Comparison of ENCODE assay signal across 22 mouse cellular contexts in genomic region chr12:4066681-4067459, GRCm38 (mm10). TPM values are rescaled to one million over a fixed set of nuclear protein-coding genes. Genes with fewer than 3 reads are reported as not detected.
DNase-seq lines count a peak whose midpoint lies in the region; ATAC-seq and TF ChIP-seq lines count a peak whose summit lies in the region.
"Had no signal": no experiment of that assay in that cellular context is flagged by ENCODE, and none has a peak within 500 bp of the region (broad histone marks: within the 10 kb centered on the region; RNA-seq: fewer than 3 reads in every experiment).

No protein-coding gene starts in this region.

- WGBS in liver, embryonic 13.5 days (ENCODE audit: insufficient replicate concordance), result 58% methylated on average over 6 of the region's 6 CpGs
- WGBS in liver, postnatal 0 days (ENCODE audit: insufficient replicate concordance), result 67% methylated on average over 6 of the region's 6 CpGs

- peaks cover 25% of the 10 kb centered on the region for H3K4me1 ChIP-seq in liver, embryonic 13.5 days (replicated peaks)
- H3K4me1 ChIP-seq in liver, postnatal 0 days (ENCODE audit: insufficient read depth), result no peaks in the 10 kb centered on the region
- H3K4me1 ChIP-seq: hindbrain, embryonic 13.5 days; intestine, embryonic 15.5 days; kidney, embryonic 15.5 days; limb, embryonic 12.5 days; neural tube, embryonic 12.5 days had no signal

- H3K27me3 ChIP-seq in liver, embryonic 13.5 days, result peaks cover 3% of the 10 kb centered on the region; the same call in 1 of the 2 replicates
- H3K27me3 ChIP-seq in liver, postnatal 0 days (ENCODE audit: insufficient read depth, low read length), result no peaks in the 10 kb centered on the region
- H3K27me3 ChIP-seq: CH12.LX; hindbrain, embryonic 13.5 days; intestine, embryonic 15.5 days; kidney, embryonic 15.5 days; limb, embryonic 12.5 days; liver, embryonic 15.5 days; neural tube, embryonic 12.5 days had no signal

- DNase-seq in frontal cortex, postnatal 10 days (ENCODE audit: low spot score in 2 of 2), result no peak
- DNase-seq in liver, embryonic 13.5 days, result no peak
- no peak for DNase-seq in liver, postnatal 0 days
- peak; percentile 69 for DNase-seq in frontal cortex, postnatal 36 days (ENCODE audit: low spot score in 2 of 2)
- peak; percentile 18 for DNase-seq in right cerebral cortex, postnatal 14 days
- DNase-seq: adrenal gland, adult 8-10 months; cerebellum, adult 11 months; cerebellum, postnatal 14 days; gastrocnemius, postnatal 14 days; lung, postnatal 14 days had no signal

- ATAC-seq in frontal cortex, adult (ENCODE audit: low TSS enrichment), result peak; percentile 96
- ATAC-seq in liver, embryonic 13.5 days (ENCODE audit: low read depth), result no peak
- no peak for ATAC-seq in liver, postnatal 0 days
- ATAC-seq in monocyte, adult 5-6 weeks (replicated peaks; ENCODE audit: insufficient number of reproducible peaks, low FRiP score, low TSS enrichment, poor library complexity, severe bottlenecking), result no peak
- ATAC-seq in erythroid progenitor cell, adult 5-6 weeks (replicated peaks; ENCODE audit: low FRiP score, poor library complexity, severe bottlenecking), result no peak
- ATAC-seq: forebrain, embryonic 16.5 days; intestine, embryonic 15.5 days; midbrain, embryonic 16.5 days had no signal

- no peak for TF ChIP-seq CTCF in liver, postnatal 0 days (IDR thresholded peaks at IDR 0.05; ENCODE audit: low read depth)

- TF ChIP-seq EP300 in liver, postnatal 0 days (IDR thresholded peaks at IDR 0.05; ENCODE audit: low read depth), result no peak

- H3K4me3 ChIP-seq in liver, embryonic 13.5 days (replicated peaks), result no peak overlapping the region
- H3K4me3 ChIP-seq in liver, postnatal 0 days (ENCODE audit: low read depth, low read length), result no peak overlapping the region
- H3K4me3 ChIP-seq: hindbrain, embryonic 13.5 days; intestine, embryonic 15.5 days; kidney, embryonic 15.5 days; limb, embryonic 12.5 days; liver, embryonic 15.5 days; neural tube, embryonic 12.5 days had no signal

- no peak overlapping the region for H3K9ac ChIP-seq in liver, embryonic 13.5 days
- H3K9ac ChIP-seq in liver, postnatal 0 days (replicated peaks), result no peak overlapping the region
- H3K9ac ChIP-seq: hindbrain, embryonic 13.5 days; intestine, embryonic 15.5 days; kidney, embryonic 15.5 days; limb, embryonic 12.5 days; liver, embryonic 15.5 days; neural tube, embryonic 12.5 days had no signal

- H3K27ac ChIP-seq in liver, embryonic 13.5 days, result no peak overlapping the region
- H3K27ac ChIP-seq in liver, postnatal 0 days (ENCODE audit: low read depth), result no peak overlapping the region
- H3K27ac ChIP-seq: hindbrain, embryonic 13.5 days; intestine, embryonic 15.5 days; kidney, embryonic 15.5 days; limb, embryonic 12.5 days; liver, embryonic 15.5 days; neural tube, embryonic 12.5 days had no signal

- H3K9me3 ChIP-seq in liver, embryonic 13.5 days (replicated peaks), result no peaks in the 10 kb centered on the region
- no peaks in the 10 kb centered on the region for H3K9me3 ChIP-seq in liver, postnatal 0 days (ENCODE audit: low read length)
- H3K9me3 ChIP-seq: hindbrain, embryonic 13.5 days; intestine, embryonic 15.5 days; kidney, embryonic 15.5 days; limb, embryonic 12.5 days; liver, embryonic 15.5 days; neural tube, embryonic 12.5 days had no signal

- 0 out of 2 replicates have a peak overlapping the region, but pooled peaks have one; percentile 23 for H3K4me2 ChIP-seq in liver, embryonic 13.5 days
- H3K4me2 ChIP-seq in liver, postnatal 0 days (ENCODE audit: low read depth, low read length), result no peak overlapping the region
- H3K4me2 ChIP-seq: hindbrain, embryonic 13.5 days; intestine, embryonic 15.5 days; kidney, embryonic 15.5 days; limb, embryonic 12.5 days; liver, embryonic 15.5 days; neural tube, embryonic 12.5 days had no signal

- no peaks in the 10 kb centered on the region for H3K36me3 ChIP-seq in liver, embryonic 13.5 days
- H3K36me3 ChIP-seq in liver, postnatal 0 days (replicated peaks; ENCODE audit: insufficient read depth, low read length), result no peaks in the 10 kb centered on the region
- H3K36me3 ChIP-seq: hindbrain, embryonic 13.5 days; intestine, embryonic 15.5 days; kidney, embryonic 15.5 days; limb, embryonic 12.5 days; liver, embryonic 15.5 days; neural tube, embryonic 12.5 days had no signal

RNA-seq across cellular contexts. Expression of gene Dnajc27, which starts 15.5 kb away (rescaled TPM):
- 2.0 and 2.5 TPM in 2 replicates for polyA plus RNA-seq in liver, embryonic 13.5 days (2015; fragmentation: Nextera tagmentation; extraction: Ambion mirVana)
- 0.40 and 0.59 TPM in 2 replicates for polyA plus RNA-seq in liver, postnatal 0 days (2015; fragmentation: Nextera tagmentation; extraction: Ambion mirVana)
- 5.8 to 8.9 TPM (median 6.1 TPM) in 3 replicates for total RNA-seq in monocyte, adult 5-6 weeks (2017)
- total RNA-seq in erythroid progenitor cell, adult 5-6 weeks (2015; ENCODE audit: low replicate concordance), result 1.4 TPM in 1 of 2 replicates, not detected in the other
- total RNA-seq in erythroid progenitor cell, adult 5-6 weeks (2017; ENCODE audit: low replicate concordance), result 0.08 and 1.8 TPM in 2 replicates

RNA-seq across cellular contexts. Expression of gene Efr3b, which starts 28.2 kb away (rescaled TPM):
- 0.13 TPM in 2 replicates for polyA plus RNA-seq in liver, embryonic 13.5 days (2015; fragmentation: Nextera tagmentation; extraction: Ambion mirVana)
- polyA plus RNA-seq in liver, postnatal 0 days (2015; fragmentation: Nextera tagmentation; extraction: Ambion mirVana), result 0.04 and 0.05 TPM in 2 replicates
- not detected in 3 replicates for total RNA-seq in monocyte, adult 5-6 weeks (2017)
- not detected in 2 replicates for total RNA-seq in erythroid progenitor cell, adult 5-6 weeks (2015; ENCODE audit: low replicate concordance)
- total RNA-seq in erythroid progenitor cell, adult 5-6 weeks (2017; ENCODE audit: low replicate concordance), result not detected in 2 replicates

Comparison
In these comparisons a context has a peak if more than half of its experiments do, and no peak if none do; other contexts are left out.
1. DNase-seq: peak in frontal cortex, postnatal 36 days (2 of 2) and right cerebral cortex, postnatal 14 days (single experiment); none in frontal cortex, postnatal 10 days (0 of 2), liver, embryonic 13.5 days (single experiment) and liver, postnatal 0 days (single experiment).